Mouse (Mus musculus): ENCODE measurements around the gene Sin3a.

- TF ChIP-seq CTCF (IDR thresholded peaks at IDR 0.05 in 2 of 3, conservative IDR thresholded peaks at IDR 0.05 in 1 of 3; ENCODE audit: control insufficient read depth in 1 of 3, insufficient read depth in 1 of 3, low read depth in 2 of 3, low read length in 3 of 3, poor library complexity in 1 of 3, severe bottlenecking in 1 of 3), result no peak
- TF ChIP-seq POLR2A (IDR thresholded peaks at IDR 0.05; ENCODE audit: control insufficient read depth in 1 of 2, insufficient read depth in 1 of 2, low read depth in 1 of 2, low read length in 2 of 2, poor library complexity in 1 of 2), result 0 out of 4 replicates have a peak, but pooled peaks of 1 of the 2 experiments have one; percentile 26
- TF ChIP-seq E2F4 (IDR thresholded peaks at IDR 0.05; ENCODE audit: borderline replicate concordance, low read depth, low read length), result no peak
- TF ChIP-seq ZC3H11A (IDR thresholded peaks at IDR 0.05; ENCODE audit: low read depth, low read length), result no peak
- TF ChIP-seq ZMIZ1 (IDR thresholded peaks at IDR 0.05; ENCODE audit: low read depth, low read length), result no peak
- TF ChIP-seq GATA1 (IDR thresholded peaks at IDR 0.05; ENCODE audit: low read depth, low read length), result no peak
- no peak for TF ChIP-seq MEF2A (IDR thresholded peaks at IDR 0.05; ENCODE audit: extremely low read depth, insufficient replicate concordance, low read depth, low read length, poor library complexity, severe bottlenecking)
- no peak for TF ChIP-seq ZNF384 (IDR thresholded peaks at IDR 0.05; ENCODE audit: low read depth, low read length)
Measured at GRCm38 (mm10) chr9:57076701-57077660, 5.1 kb downstream of the Sin3a start.

All from MEL (cell line).